Mouse (Mus musculus): Measurements from ENCODE around the gene Ropn1l. TPM values are rescaled to one million over a fixed set of nuclear protein-coding genes. Genes with fewer than 3 reads are reported as not detected.

Ropn1l gene
- 1.00 and 1.0 TPM in 2 replicates for polyA plus RNA-seq (2012; rRNA removed)

GRCm38 (mm10) chr15:31453098-31453916 is at the start of gene Ropn1l:
Gene Ropn1l (minus strand): TSS chr15:31453737.

Other genes starting within 250 kb of the Ropn1l start
- 51.3 and 83.6 TPM in 2 replicates for gene Dap, start 229.4 kb downstream of the Ropn1l start, polyA plus RNA-seq (2012; rRNA removed)
- 0.57 and 0.72 TPM in 2 replicates for gene Ankrd33b, start 86.0 kb downstream of the Ropn1l start, polyA plus RNA-seq (2012; rRNA removed)
- 2.0 and 3.7 TPM in 2 replicates for gene March6, start 77.3 kb upstream of the Ropn1l start, polyA plus RNA-seq (2012; rRNA removed)
- 16.5 and 22.7 TPM in 2 replicates for gene Cmbl, start 111.7 kb upstream of the Ropn1l start, polyA plus RNA-seq (2012; rRNA removed)
- 19.6 and 19.8 TPM in 2 replicates for gene Cct5, start 148.1 kb upstream of the Ropn1l start, polyA plus RNA-seq (2012; rRNA removed)
- 0.62 and 2.2 TPM in 2 replicates for gene Fam173b, start 148.1 kb upstream of the Ropn1l start, polyA plus RNA-seq (2012; rRNA removed)